Mouse (Mus musculus) embryonic fibroblast, embryonic 13.5 days (primary cell): ENCODE measurements around the gene Tenm2. TPM values are rescaled to one million over a fixed set of nuclear protein-coding genes. Genes with fewer than 3 reads are reported as not detected.

Experiments
- H3K27ac ChIP-seq: 2 replicates; pipeline ENCODE4 v1.5.1; 2012; ENCODE audit warnings: low read length, control low read depth, inconsistent platforms; ENCODE audit not compliant: insufficient read depth
- H3K4me1 ChIP-seq: 2 replicates; pipeline ENCODE4 v1.6.1; 2011; ENCODE audit warnings: low read length; ENCODE audit not compliant: control insufficient read depth, insufficient read depth
- H3K4me3 ChIP-seq: 2 replicates; pipeline ENCODE4 v1.5.1; 2011; ENCODE audit warnings: mild to moderate bottlenecking, control low read depth, low read length; ENCODE audit not compliant: insufficient read depth
- CTCF ChIP-seq: IDR thresholded peaks from 2 replicates; pipeline ENCODE4 v1.5.1; 2011; ENCODE audit warnings: mild to moderate bottlenecking, control low read depth, low read length, moderate library complexity, borderline replicate concordance; ENCODE audit not compliant: insufficient read depth
- POLR2A ChIP-seq: IDR thresholded peaks from 2 replicates; pipeline ENCODE4 v1.6.1; 2011; ENCODE audit warnings: low read depth, mild to moderate bottlenecking, control low read depth, low read length, moderate library complexity
- polyA plus RNA-seq: library from polyadenylated mRNA; stranded (reverse); fragments of >200 nt; gene quantifications from 2 replicates; pipeline ENCODE4 v1.2.4, GENCODE M21; 2011; ENCODE audit warnings: low read depth; ENCODE audit not compliant: missing spikeins, insufficient read length

Tenm2 gene
- polyA plus RNA-seq, 1 experiment: 0.05 TPM

DNA sequence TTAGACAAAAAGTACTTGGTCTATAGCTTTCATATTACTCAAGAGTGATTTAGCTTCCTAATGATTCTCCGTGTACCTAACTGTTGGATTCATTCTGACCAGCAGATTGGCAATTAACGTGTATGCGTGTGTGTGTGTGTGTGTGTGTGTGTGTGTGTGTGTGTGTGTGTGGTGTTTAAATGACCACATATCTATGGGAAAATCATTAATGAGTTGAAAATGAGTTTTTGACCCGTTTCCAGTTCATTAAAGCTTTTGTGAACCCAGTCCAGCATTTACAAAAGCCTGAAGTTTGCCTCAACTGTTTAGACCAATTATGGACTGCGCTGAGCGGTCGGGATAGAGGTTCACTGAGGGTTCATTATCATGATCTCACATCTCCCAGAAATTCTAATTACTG lies 1181.4 kb downstream of the Tenm2 start:
- H3K4me3 ChIP-seq: no peak overlapping the region
- no peak overlapping the region for H3K27ac ChIP-seq
- no peaks in the 10 kb centered on the region for H3K4me1 ChIP-seq
- no peak for TF ChIP-seq POLR2A
- no peak for TF ChIP-seq CTCF

DNA sequence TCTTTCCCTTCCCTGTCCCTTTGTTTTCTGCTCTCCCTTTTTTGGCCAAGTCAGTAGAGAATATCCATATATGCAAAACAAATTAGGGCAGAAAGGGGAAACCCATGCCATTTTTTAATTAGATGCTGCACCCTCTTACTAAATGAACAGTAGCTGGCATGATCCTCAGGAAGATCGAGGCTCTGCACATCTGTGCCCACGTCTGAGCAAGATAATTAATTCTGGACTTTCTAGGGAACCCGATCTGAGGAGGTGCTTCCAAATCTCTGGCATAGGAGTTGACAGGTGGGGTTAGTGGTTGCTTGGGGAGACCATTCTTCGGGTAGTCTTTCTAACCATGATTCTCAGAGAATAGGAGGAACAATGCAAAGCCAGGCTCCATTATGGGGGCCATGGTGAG lies 1182.3 kb downstream of the Tenm2 start:
- TF ChIP-seq POLR2A: no peak
- no peak for TF ChIP-seq CTCF
- Histone ChIP-seq H3K27ac (no peak overlapping the region), H3K4me3 (no peak overlapping the region), H3K4me1 (no peaks in the 10 kb centered on the region)

DNA sequence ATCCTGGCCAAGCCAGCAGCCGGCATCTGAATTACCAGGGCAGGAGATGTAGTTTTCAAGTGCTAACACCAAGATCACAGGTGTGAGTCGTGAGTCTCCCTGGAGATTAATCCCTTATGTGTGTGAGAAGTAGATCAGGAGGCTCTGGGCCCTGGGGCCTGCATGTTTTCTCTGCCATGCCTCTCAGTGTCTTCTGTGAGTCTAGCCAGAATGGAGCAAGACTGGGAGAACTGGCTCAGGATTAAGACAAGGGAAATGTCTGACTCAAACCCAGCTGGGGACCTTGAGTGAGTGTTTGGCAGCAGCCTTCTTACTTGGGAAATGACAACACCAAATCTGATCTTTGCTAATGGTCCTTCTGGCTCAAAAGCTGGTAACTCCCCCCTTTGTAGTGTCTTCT lies 1183.2 kb downstream of the Tenm2 start:
- Histone ChIP-seq H3K4me1 (no peaks in the 10 kb centered on the region), H3K27ac (no peak overlapping the region), H3K4me3 (no peak overlapping the region)
- TF ChIP-seq POLR2A (no peak), CTCF (no peak)

- H3K4me3 ChIP-seq: no peak overlapping the region
- no peak overlapping the region for H3K27ac ChIP-seq
- H3K4me1 ChIP-seq: no peaks in the 10 kb centered on the region
- TF ChIP-seq CTCF: no peak
- no peak for TF ChIP-seq POLR2A
Observed at GRCm38 (mm10) chr11:36052091-36052490, 1183.7 kb downstream of the Tenm2 start.

- no peak overlapping the region for H3K4me3 ChIP-seq
- no peak for TF ChIP-seq CTCF
- TF ChIP-seq POLR2A: no peak
- H3K4me1 ChIP-seq: no peaks in the 10 kb centered on the region
- no peak overlapping the region for H3K27ac ChIP-seq
Observed at GRCm38 (mm10) chr11:36049547-36049946, 1186.2 kb downstream of the Tenm2 start.

DNA sequence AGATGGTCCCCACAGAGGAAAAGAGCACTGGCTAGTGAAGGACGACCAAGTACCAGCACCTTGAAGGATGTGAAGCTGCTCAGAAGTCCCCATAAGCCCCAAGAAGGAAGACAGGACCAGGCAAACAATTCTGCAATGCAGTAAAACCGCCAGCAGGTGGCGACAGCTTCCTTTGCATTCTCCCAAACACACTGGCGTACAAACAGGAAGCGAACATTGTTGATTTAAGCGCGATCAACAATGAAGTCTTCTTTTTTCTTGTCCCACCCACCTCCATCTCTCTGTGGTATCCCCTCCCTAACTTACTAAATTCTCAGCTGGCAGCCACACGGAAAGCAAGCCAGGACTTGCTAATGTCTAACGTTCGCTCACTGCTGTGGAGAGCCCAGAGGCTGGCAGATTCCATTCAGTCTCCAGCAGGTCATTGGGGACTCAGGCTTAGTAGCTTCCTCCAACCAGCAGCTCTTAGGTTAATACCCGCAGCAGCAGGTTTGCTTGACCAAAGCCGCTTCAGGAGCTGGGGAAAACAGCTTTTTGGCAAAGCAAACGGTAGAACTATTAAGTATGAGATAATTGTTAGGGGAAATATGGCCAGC lies 1190.0 kb downstream of the Tenm2 start:
- H3K27ac ChIP-seq: no peak overlapping the region
- no peak for TF ChIP-seq POLR2A
- TF ChIP-seq CTCF: peak; percentile 84; the same call in 1 of the 2 replicates
- H3K4me3 ChIP-seq: peak overlapping the region; percentile 48
- no peaks in the 10 kb centered on the region for H3K4me1 ChIP-seq

DNA sequence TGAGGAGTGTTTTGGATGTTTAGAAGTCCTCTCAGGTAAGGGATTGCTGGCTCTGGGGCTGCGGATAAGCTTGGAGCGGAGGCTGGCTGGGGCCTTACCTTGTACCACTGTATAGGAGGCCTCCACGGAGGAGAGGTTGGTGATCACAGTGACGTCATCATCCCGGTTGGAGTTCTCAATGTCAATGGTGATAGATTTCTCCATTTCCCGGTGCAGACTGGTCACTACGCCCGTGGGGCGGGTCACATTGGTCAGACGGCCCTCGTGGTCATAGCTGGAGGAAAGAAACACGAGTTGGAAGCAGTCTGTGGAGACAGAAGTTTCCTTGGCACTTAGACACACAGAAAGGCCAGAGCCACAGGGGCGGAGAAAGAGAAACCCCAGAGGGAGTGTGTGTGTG lies 1194.4 kb downstream of the Tenm2 start:
- H3K4me3 ChIP-seq: no peak overlapping the region
- TF ChIP-seq POLR2A: no peak
- no peak for TF ChIP-seq CTCF
- no peak overlapping the region for H3K27ac ChIP-seq
- no peaks in the 10 kb centered on the region for H3K4me1 ChIP-seq

DNA sequence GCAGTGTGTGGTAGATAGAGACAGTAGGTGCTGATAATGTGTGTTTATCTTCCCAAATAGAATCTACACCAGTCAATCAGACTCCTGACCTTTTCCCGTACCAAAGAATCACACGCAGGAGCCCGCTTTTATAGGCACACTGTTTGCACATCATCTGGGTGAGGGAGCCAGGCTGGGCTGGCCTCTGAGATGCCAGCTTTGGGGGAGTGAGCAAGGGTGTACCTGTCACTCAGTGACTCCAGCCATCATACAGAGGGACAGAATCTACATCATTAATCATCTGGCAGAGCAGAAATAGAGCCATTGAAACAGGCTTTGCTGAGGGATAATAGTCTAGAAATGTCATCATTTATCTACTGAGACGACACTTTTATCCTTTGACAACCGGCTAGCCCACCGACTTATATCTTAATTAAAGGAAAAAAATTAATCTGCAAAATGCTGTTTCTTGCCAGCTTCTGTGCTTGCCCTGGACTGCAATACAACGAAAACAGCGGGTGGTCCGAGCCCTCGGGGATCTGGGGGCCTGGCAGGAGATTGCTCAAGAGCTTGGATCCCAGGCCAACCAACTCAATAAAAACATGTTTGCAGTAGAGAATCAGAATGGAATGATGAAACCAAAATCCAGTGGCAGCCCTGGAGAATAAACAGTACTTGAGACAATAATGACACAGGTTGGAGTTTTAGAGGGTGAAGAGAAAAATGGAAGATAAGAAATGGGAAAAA lies 1195.1 kb downstream of the Tenm2 start:
- no peak overlapping the region for H3K27ac ChIP-seq
- no peaks in the 10 kb centered on the region; the same call in 1 of the 2 replicates for H3K4me1 ChIP-seq
- no peak overlapping the region for H3K4me3 ChIP-seq
- TF ChIP-seq POLR2A (no peak), CTCF (no peak)

DNA sequence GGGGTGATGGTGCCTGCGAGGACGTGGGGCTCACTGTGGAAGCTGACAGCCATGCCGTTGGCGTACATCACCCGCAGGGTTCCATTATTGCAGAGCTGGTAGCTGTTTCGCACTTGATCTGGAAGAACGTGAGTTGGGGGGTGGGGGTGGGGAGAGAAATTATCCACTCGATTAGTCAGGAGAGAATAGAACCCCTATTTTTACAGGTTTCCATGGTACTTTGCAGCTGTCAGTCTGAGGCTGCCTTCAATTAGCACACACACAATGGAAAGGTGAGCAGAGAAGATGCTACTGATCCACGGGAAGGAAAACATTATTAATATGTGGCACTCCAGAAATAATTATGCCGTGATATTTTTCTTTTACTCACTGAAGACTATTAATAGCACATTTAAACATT lies 1195.9 kb downstream of the Tenm2 start:
- Histone ChIP-seq H3K4me1 (no peaks in the 10 kb centered on the region; the same call in 1 of the 2 replicates), H3K4me3 (no peak overlapping the region), H3K27ac (no peak overlapping the region)
- TF ChIP-seq POLR2A: no peak
- TF ChIP-seq CTCF: no peak

GRCm38 (mm10) chr11:36038386-36038785 lies 1197.4 kb downstream of the Tenm2 start:
- no peak overlapping the region for H3K27ac ChIP-seq
- TF ChIP-seq POLR2A: no peak
- no peak for TF ChIP-seq CTCF
- no peak overlapping the region for H3K4me3 ChIP-seq
- no peaks in the 10 kb centered on the region; the same call in 1 of the 2 replicates for H3K4me1 ChIP-seq
